Mouse (Mus musculus) hindbrain, embryonic 13.5 days (tissue): ENCODE measurements around the gene Klhdc4. TPM values are rescaled to one million over a fixed set of nuclear protein-coding genes. Genes with fewer than 3 reads are reported as not detected.

Source experiments
- ATAC-seq: fragments of 200-750 bp; cut with Nextera tagmentation; 2 replicates; pipeline ENCODE4 v1.8.0; 2017; ENCODE audit warnings: moderate TSS enrichment; ENCODE audit not compliant: low FRiP score
- H3K27ac ChIP-seq: fragments of 300-500 bp; sonication (generic); 2 replicates; pipeline ENCODE4 v1.5.1; 2015; ENCODE audit warnings: inconsistent platforms, mild to moderate bottlenecking, moderate library complexity
- H3K27me3 ChIP-seq: fragments of 300-500 bp; sonication (generic); 2 replicates; pipeline ENCODE4 v1.6.1; 2015; ENCODE audit warnings: mild to moderate bottlenecking, inconsistent platforms
- H3K36me3 ChIP-seq: fragments of 300-500 bp; sonication (generic); 2 replicates; pipeline ENCODE4 v1.6.1; 2015; ENCODE audit warnings: mild to moderate bottlenecking, inconsistent platforms
- H3K4me1 ChIP-seq: fragments of 300-500 bp; sonication (generic); replicated peaks from 2 replicates; pipeline ENCODE4 v1.6.1; 2015; ENCODE audit warnings: inconsistent platforms
- H3K4me2 ChIP-seq: fragments of 300-500 bp; sonication (generic); 2 replicates; pipeline ENCODE4 v1.6.1; 2015; ENCODE audit warnings: inconsistent platforms, mild to moderate bottlenecking, moderate library complexity
- H3K4me3 ChIP-seq: fragments of 300-500 bp; sonication (generic); 2 replicates; pipeline ENCODE4 v1.5.1; 2015; ENCODE audit warnings: mild to moderate bottlenecking, inconsistent platforms
- H3K9ac ChIP-seq: fragments of 300-500 bp; sonication (generic); 2 replicates; pipeline ENCODE4 v1.6.1; 2015; ENCODE audit warnings: mild to moderate bottlenecking, inconsistent platforms
- H3K9me3 ChIP-seq: fragments of 300-500 bp; sonication (generic); 2 replicates; pipeline ENCODE4 v1.6.1; 2016; ENCODE audit warnings: inconsistent platforms
- WGBS: fragments of 180-500 bp; shearing (Covaris S2); methylation state at CpG from one replicate; pipeline ENCODE4 v1.1.7; 2015; 5-methylcytosine and 5-hydroxymethylcytosine counted together
- polyA plus RNA-seq: library from polyadenylated mRNA; unstranded; fragments of >200 nt; fragmentation: Nextera tagmentation; extraction: Ambion mirVana; gene quantifications from 2 replicates; pipeline ENCODE4 v1.2.1, GENCODE M21; 2015

Gene Klhdc4
- polyA plus RNA-seq, result 43.5 and 47.4 TPM in 2 replicates

- Histone ChIP-seq H3K9ac (peak within 1 kb of the TSS; percentile 91), H3K9me3 (no peaks in the 10 kb centered on the region), H3K36me3 (no peaks in the 10 kb centered on the region), H3K4me2 (peak within 1 kb of the TSS; percentile 98), H3K4me3 (peak within 1 kb of the TSS; percentile 89), H3K4me1 (peaks cover 18% of the 10 kb centered on the region), H3K27me3 (no peaks in the 10 kb centered on the region), H3K27ac (peak within 1 kb of the TSS; percentile 85)
- under 1% methylated on average over 68 of the region's 68 CpGs for WGBS
- peak; percentile 99 for ATAC-seq
Observed at GRCm38 (mm10) chr8:121829048-121829776, at the start of gene Klhdc4. Klhdc4 (minus strand) TSS chr8:121829569.

GRCm38 (mm10) chr8:121877828-121878480 lies 48.6 kb upstream of the Klhdc4 start:
- 83% methylated on average over 7 of the region's 7 CpGs for WGBS

GRCm38 (mm10) chr8:121877212-121877611 lies 47.8 kb upstream of the Klhdc4 start:
- H3K4me1 ChIP-seq, result peaks cover 21% of the 10 kb centered on the region
- H3K36me3 ChIP-seq, result peaks cover 8% of the 10 kb centered on the region
- H3K4me3 ChIP-seq, result no peak overlapping the region
- ATAC-seq, result no peak
- H3K9ac ChIP-seq, result no peak overlapping the region
- no peaks in the 10 kb centered on the region for H3K9me3 ChIP-seq
- H3K27me3 ChIP-seq, result no peaks in the 10 kb centered on the region
- WGBS, result 69% methylated on average over 5 of the region's 5 CpGs
- H3K4me2 ChIP-seq, result no peak overlapping the region
- H3K27ac ChIP-seq, result no peak overlapping the region

More at GRCm38 (mm10) chr8:121877828-121878480, 48.6 kb upstream of the Klhdc4 start:
- peaks cover 15% of the 10 kb centered on the region; the same call in 1 of the 2 replicates for H3K4me1 ChIP-seq
- ATAC-seq, result no peak
- no peak overlapping the region for H3K9ac ChIP-seq
- no peak overlapping the region for H3K4me2 ChIP-seq
- H3K36me3 ChIP-seq, result peaks cover 16% of the 10 kb centered on the region
- H3K4me3 ChIP-seq, result no peak overlapping the region
- H3K9me3 ChIP-seq, result no peaks in the 10 kb centered on the region
- no peaks in the 10 kb centered on the region for H3K27me3 ChIP-seq
- H3K27ac ChIP-seq, result no peak overlapping the region

GRCm38 (mm10) chr8:121875517-121875916 lies 46.1 kb upstream of the Klhdc4 start:
- Histone ChIP-seq H3K27ac (no peak overlapping the region), H3K4me3 (no peak overlapping the region), H3K9ac (no peak overlapping the region), H3K4me1 (peaks cover 28% of the 10 kb centered on the region), H3K36me3 (no peaks in the 10 kb centered on the region), H3K9me3 (no peaks in the 10 kb centered on the region), H3K27me3 (no peaks in the 10 kb centered on the region), H3K4me2 (no peak overlapping the region)
- 87% methylated on average over 9 of the region's 9 CpGs for WGBS
- ATAC-seq, result no peak

GRCm38 (mm10) chr8:121875045-121875444 lies 45.7 kb upstream of the Klhdc4 start:
- 80% methylated on average over 3 of the region's 3 CpGs for WGBS
- no peak for ATAC-seq
- no peak overlapping the region for H3K4me3 ChIP-seq
- 0 out of 2 replicates have a peak overlapping the region, but pooled peaks have one; percentile 5 for H3K9ac ChIP-seq
- no peaks in the 10 kb centered on the region for H3K9me3 ChIP-seq
- no peaks in the 10 kb centered on the region for H3K36me3 ChIP-seq
- H3K4me1 ChIP-seq, result peaks cover 28% of the 10 kb centered on the region
- no peaks in the 10 kb centered on the region for H3K27me3 ChIP-seq
- no peak overlapping the region for H3K27ac ChIP-seq
- H3K4me2 ChIP-seq, result no peak overlapping the region

GRCm38 (mm10) chr8:121874031-121874430 lies 44.7 kb upstream of the Klhdc4 start:
- H3K4me2 ChIP-seq, result no peak overlapping the region
- H3K36me3 ChIP-seq, result no peaks in the 10 kb centered on the region
- peaks cover 22% of the 10 kb centered on the region for H3K4me1 ChIP-seq
- WGBS, result 64% methylated on average over 9 of the region's 9 CpGs
- no peaks in the 10 kb centered on the region for H3K9me3 ChIP-seq
- ATAC-seq, result no peak
- H3K27me3 ChIP-seq, result no peaks in the 10 kb centered on the region
- H3K9ac ChIP-seq, result no peak overlapping the region; the same call in 1 of the 2 replicates
- H3K4me3 ChIP-seq, result no peak overlapping the region
- H3K27ac ChIP-seq, result no peak overlapping the region

- 30% methylated on average over 10 of the region's 10 CpGs for WGBS
- H3K4me2 ChIP-seq, result no peak overlapping the region
Observed at GRCm38 (mm10) chr8:121871833-121872440, 42.6 kb upstream of the Klhdc4 start.

GRCm38 (mm10) chr8:121870190-121870589 lies 40.8 kb upstream of the Klhdc4 start:
- H3K4me1 ChIP-seq, result peaks cover 16% of the 10 kb centered on the region
- no peaks in the 10 kb centered on the region for H3K9me3 ChIP-seq
- 92% methylated on average over 2 of the region's 2 CpGs for WGBS
- no peak overlapping the region for H3K4me2 ChIP-seq
- no peak overlapping the region for H3K9ac ChIP-seq
- no peak for ATAC-seq
- H3K27me3 ChIP-seq, result no peaks in the 10 kb centered on the region
- H3K27ac ChIP-seq, result no peak overlapping the region
- no peaks in the 10 kb centered on the region for H3K36me3 ChIP-seq
- H3K4me3 ChIP-seq, result no peak overlapping the region

More at GRCm38 (mm10) chr8:121871833-121872440, 42.6 kb upstream of the Klhdc4 start:
- H3K36me3 ChIP-seq, result no peaks in the 10 kb centered on the region
- no peak overlapping the region for H3K27ac ChIP-seq
- H3K9me3 ChIP-seq, result no peaks in the 10 kb centered on the region
- H3K4me3 ChIP-seq, result no peak overlapping the region
- peaks cover 16% of the 10 kb centered on the region for H3K4me1 ChIP-seq
- no peak overlapping the region for H3K9ac ChIP-seq
- no peak for ATAC-seq
- no peaks in the 10 kb centered on the region for H3K27me3 ChIP-seq

- Histone ChIP-seq H3K4me1 (peaks cover 13% of the 10 kb centered on the region), H3K27ac (no peak overlapping the region), H3K36me3 (no peaks in the 10 kb centered on the region), H3K27me3 (no peaks in the 10 kb centered on the region), H3K9me3 (no peaks in the 10 kb centered on the region), H3K4me2 (no peak overlapping the region), H3K4me3 (no peak overlapping the region), H3K9ac (no peak overlapping the region)
- no peak for ATAC-seq
- WGBS, result 88% methylated on average over 7 of the region's 7 CpGs
Observed at GRCm38 (mm10) chr8:121868896-121869295, 39.5 kb upstream of the Klhdc4 start.

- no peak overlapping the region for H3K27ac ChIP-seq
- H3K36me3 ChIP-seq, result no peaks in the 10 kb centered on the region
- H3K4me1 ChIP-seq, result peaks cover 13% of the 10 kb centered on the region
- H3K9me3 ChIP-seq, result no peaks in the 10 kb centered on the region
- no peak overlapping the region for H3K4me2 ChIP-seq
- 90% methylated on average over 5 of the region's 5 CpGs for WGBS
- no peaks in the 10 kb centered on the region for H3K27me3 ChIP-seq
- H3K4me3 ChIP-seq, result no peak overlapping the region
- no peak for ATAC-seq
- H3K9ac ChIP-seq, result no peak overlapping the region
Observed at GRCm38 (mm10) chr8:121868196-121868595, 38.8 kb upstream of the Klhdc4 start.

- WGBS, result 82% methylated on average over 8 of the region's 8 CpGs
- H3K4me3 ChIP-seq, result no peak overlapping the region
- no peak overlapping the region for H3K27ac ChIP-seq
- H3K9me3 ChIP-seq, result no peaks in the 10 kb centered on the region
- H3K36me3 ChIP-seq, result no peaks in the 10 kb centered on the region
- H3K9ac ChIP-seq, result no peak overlapping the region
- ATAC-seq, result no peak
- H3K4me2 ChIP-seq, result no peak overlapping the region
- H3K4me1 ChIP-seq, result no peaks in the 10 kb centered on the region
- H3K27me3 ChIP-seq, result no peaks in the 10 kb centered on the region
Observed at GRCm38 (mm10) chr8:121865356-121865755, 36.0 kb upstream of the Klhdc4 start.

- ATAC-seq, result no peak
- no peak overlapping the region for H3K9ac ChIP-seq
- no peaks in the 10 kb centered on the region for H3K4me1 ChIP-seq
- H3K36me3 ChIP-seq, result no peaks in the 10 kb centered on the region
- no peaks in the 10 kb centered on the region for H3K27me3 ChIP-seq
- no peak overlapping the region for H3K27ac ChIP-seq
- H3K4me3 ChIP-seq, result no peak overlapping the region
- no peak overlapping the region for H3K4me2 ChIP-seq
- 81% methylated on average over 12 of the region's 12 CpGs for WGBS
- no peaks in the 10 kb centered on the region for H3K9me3 ChIP-seq
Observed at GRCm38 (mm10) chr8:121861806-121862548, 32.6 kb upstream of the Klhdc4 start.
